Mouse (Mus musculus) hindlimb bud, embryonic 11.5 days (tissue): ENCODE results near the gene Timm8a1.
"Not testable (repeated sequence)": the region's sequence is repeated elsewhere in the genome, so short reads cannot be mapped to it uniquely, and the experiment has no call there.

Source experiments
- DNase-seq: peaks from one replicate; pipeline ENCODE4 v3.0.0-alpha.2; 2012; ENCODE audit warnings: low read depth, low spot score; ENCODE audit errors: extremely low spot score

Timm8a1 gene

DNA sequence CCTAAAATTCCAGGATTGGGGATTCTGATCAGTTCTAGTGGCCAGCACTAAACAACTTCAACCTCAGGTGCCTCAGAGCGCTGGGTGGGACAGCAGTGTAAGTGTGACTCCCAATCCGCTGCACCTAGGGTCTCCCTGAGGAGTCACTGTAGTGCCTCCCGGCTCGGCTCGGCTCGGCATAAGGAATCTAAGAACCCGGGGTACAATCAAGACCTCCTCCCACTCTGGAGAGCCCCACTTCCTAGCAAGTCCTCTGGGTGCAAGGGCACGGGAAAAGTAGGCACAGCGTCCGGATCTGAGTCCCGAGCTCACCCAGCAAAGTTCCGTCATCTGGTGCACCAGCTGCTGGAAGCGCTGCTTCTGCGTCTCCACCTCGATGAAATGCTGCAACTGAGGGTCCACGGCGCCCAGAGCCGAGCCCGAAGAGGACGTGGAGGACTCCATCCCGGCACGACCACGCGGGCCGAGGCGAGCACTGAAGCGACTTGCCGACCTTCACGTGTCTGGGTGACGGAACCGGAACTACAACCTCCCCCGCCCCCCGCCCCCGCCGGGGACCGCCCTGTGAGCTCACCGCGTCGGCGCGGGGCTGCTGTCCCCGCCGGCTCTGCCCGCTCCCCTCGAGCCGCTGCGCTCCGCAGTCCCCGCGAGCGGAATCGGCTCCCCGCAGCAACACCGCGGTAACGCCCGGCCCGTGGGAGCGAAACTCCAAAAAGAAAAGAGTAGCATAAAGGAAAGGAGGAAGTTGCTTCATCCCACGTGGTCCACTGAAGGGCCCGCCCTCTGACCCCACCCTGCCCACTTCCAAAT lies at the start of gene Timm8a1:
TSS of gene Timm8a1 (minus strand) at position 721 of the 810 bp plus-strand sequence.
- DNase-seq: no peak

DNA sequence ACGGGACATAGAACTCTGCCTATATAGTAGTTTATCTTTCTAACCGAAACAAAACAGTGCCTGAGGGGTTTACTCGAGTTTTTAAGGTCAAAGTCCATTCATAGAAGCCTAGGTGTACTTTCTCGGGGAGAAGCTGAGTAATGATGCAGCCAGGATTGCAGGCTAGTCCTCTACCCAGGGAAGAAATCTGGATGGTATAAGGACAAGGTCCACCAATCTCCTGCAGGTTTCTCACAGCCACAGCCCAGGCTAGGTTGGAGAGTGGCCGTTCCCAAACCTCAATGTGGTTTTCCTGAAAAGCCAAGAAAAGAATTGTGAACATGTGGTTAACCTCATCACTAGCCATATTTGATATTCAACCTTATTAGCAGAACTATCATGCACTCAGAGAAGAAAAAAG lies 48.2 kb upstream of the Timm8a1 start:
- DNase-seq: no peak

DNA sequence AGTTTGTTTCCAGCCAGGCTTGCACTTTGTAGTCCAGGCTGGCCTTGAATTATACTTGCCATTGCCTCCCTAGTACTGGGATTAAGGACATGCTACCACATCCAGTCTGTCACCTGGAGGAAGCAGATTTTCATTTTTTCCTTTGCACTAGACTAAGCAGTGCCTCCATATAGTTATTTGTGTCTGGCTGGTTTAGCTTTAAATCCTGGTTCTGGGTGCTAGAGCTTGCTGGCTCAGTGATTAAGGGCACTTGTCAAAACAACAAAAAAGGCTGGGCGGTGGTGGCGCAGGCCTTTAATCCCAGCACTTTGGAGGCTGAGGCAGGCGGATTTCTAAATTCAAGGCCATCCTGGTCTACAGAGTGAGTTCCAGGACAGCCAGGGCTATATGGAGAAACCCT lies 47.3 kb upstream of the Timm8a1 start:
- no peak for DNase-seq

DNA sequence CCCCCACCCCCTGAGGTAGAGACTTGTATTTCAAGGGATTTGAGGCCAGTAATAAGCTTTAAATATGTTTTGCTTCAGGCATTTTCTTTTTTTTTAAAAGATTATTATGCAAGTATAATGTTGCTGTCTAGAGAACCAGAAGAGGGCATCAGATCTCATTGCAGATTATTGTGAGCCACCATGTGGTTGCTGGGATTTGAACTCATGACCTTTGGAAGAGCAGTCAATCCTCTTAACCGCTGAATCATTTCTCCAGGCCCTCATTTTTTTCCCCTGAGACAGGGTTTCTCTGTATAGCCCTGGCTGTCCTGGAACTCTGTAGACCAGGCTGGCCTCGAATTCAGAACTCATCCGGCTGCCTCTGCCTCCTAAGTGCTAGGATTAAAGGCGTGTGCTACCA lies 46.6 kb upstream of the Timm8a1 start:
- DNase-seq: no peak

DNA sequence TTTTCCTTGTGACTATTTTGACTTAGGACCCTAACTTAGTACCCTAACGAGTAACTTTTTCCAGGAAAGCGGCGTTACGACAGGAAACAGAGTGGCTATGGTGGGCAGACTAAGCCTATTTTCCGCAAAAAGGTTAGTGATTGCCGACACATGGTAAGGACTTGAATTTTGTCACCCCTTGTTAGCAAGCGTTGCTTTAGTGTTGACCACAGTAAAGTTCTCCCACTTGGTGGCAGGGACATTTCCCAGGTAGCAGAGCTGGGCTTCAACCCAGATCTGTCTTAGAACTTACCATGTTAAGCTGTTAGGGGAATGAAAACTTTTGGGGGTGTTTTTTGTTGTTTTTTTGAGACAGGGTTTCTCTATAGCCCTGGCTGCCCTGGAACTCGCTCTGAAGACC lies 44.8 kb upstream of the Timm8a1 start:
- no peak for DNase-seq

DNA sequence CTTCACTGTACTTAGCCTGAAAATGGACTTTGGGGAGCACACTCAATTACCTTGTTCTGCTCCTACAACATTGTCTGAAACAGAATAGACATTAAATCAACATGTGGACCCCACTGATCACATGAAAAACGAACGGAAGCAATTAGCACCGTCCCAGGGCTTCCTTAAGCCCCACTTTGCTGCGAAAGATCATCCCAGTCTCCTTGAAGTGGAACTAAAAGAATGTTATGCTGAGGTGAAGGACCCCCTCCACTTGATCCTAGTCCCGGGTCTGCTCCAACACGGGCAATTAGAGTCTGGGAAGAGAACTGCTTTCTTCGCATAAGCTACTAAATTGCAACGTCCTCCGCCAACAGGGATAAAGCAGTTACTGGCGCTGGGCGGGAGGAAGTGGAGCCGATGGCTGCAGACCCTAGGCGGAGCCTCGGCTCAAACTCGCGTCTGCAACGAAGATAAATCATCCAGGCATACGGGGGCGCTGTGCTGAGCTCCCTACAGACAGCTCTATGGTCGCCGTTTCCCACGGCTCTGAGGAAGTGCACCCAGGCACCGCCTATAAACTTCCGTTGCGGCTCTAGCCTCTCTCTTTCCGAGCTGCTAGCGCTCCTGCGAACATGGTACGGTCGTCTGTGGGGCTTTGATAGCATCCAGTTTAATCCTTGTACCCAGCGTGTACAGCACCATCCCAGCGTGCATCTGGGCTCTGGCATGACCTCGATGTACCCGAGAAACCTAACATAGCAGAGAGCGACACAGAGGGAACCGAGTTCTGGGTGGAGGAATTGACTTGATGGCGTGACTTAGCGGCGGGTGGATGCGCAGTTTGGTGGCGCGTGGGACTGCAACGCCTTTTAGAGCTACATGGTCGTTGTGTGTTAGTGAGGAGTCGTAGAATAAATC lies 43.7 kb upstream of the Timm8a1 start, which contains the start of gene Rpl36a:
TSS of gene Rpl36a (plus strand) at position 552 of the 900 bp plus-strand sequence.
- DNase-seq: peak; percentile 72

DNA sequence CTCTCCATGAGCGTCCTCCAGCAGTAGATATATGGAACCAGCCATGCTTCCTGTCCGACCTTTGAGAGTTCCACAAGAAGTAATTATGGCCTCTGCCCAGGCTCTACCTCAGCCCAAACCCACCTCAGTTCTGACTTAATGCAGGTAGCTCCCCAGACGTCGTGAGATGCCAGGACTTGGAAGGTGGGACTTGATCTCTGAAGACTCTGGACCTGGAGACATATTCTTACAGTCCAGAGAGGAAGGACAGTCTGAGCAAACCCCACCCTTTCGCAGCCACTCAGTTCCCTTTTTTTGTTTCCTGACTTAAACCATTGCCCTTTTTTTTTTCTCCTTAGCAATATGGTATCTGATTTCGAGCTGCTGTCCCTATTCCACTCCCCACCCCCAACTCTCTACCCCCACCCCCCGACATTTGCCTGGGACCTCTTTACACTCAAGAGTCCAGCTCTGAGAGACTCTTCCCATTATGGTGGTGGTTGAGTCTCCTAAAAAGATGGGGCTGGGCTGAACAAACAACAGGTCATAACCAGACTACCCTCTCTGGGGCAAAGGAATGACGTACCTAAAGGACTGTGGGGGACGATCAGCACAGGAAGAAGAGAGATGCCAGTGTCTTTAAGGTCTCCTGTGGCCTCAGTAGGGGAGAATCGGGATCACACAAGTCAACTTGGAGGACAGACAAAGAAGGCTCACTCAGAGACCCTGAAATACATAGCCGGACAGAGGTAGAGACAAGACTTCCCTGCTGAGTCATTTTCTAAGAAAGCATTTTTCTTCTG lies 41.4 kb upstream of the Timm8a1 start, which contains the start of gene Btk:
TSS of gene Btk (minus strand) at position 683 of the 782 bp plus-strand sequence.
- DNase-seq: no peak

DNA sequence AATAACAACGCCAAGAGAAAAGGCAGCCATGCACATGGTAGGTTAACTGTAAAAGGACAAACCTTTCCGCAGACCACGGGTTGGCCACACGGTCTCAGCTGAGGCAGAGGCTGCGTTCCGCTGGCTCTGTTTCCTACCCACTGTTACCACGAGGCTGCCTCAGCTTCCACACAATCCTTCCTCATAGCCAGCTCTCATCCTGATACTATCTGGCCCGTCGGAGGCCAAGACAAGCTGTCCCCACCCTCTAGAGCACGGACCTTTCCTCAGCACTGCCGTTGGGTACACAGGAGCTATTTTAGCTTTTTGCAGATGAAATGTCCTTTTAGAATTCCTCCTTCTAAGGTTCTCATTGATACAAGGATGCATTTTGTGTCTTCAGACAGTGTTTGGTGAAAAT lies 40.6 kb upstream of the Timm8a1 start:
- no peak for DNase-seq

DNA sequence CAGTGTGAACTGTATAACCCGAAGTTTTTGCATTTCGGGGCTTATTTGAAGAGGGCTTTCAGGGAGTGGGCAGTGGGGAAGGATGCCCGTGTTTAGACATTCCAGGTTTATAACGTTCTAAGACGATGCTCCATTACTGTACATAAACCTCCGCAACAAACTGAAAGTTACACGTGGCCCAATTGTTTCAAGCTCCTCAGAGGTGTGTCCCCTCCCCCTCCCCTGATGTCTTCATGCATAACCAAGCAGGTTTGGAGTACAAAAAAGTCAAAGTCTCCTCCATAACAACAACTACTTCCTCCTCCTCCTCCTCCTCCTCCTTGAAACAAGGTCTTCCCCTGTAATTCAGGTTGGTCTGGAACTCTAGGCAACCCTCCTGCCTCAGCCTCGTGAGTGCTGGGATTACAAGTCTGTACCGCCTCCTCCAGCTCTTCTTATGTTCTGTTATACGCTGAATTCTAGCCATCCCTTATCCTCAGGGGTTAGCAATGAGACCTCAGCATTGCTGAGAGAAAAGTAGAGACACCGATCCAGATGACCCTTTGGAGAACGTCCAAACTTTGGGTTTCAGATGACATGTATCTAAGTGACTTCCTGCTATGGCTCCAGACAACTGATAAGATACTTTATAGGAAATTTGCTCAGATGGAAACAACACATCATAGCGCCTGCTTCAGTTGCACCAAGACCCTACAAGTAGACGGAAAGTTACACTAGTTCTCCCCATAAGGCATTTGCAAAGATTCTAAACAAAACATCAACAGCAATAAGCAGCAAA lies 39.1 kb upstream of the Timm8a1 start:
- DNase-seq: no peak

DNA sequence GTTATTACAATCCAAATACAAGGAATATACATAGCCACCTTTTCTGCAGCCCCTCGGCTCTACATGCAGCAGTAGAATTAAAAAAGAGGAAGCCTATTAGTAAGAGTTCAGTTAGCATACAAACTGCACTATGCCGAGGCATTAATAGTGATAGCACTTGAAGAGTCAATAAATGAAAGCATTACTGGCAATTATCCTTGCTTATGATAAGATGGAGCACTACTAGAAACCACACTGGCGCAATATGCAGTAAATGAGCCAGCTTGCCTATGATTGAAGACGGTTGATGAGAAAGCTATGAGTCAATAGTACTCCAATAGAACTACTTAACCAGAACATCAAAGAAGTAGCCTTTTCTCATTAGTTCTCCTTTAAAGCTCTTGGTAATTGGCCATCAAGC lies 36.2 kb upstream of the Timm8a1 start:
- no peak for DNase-seq

DNA sequence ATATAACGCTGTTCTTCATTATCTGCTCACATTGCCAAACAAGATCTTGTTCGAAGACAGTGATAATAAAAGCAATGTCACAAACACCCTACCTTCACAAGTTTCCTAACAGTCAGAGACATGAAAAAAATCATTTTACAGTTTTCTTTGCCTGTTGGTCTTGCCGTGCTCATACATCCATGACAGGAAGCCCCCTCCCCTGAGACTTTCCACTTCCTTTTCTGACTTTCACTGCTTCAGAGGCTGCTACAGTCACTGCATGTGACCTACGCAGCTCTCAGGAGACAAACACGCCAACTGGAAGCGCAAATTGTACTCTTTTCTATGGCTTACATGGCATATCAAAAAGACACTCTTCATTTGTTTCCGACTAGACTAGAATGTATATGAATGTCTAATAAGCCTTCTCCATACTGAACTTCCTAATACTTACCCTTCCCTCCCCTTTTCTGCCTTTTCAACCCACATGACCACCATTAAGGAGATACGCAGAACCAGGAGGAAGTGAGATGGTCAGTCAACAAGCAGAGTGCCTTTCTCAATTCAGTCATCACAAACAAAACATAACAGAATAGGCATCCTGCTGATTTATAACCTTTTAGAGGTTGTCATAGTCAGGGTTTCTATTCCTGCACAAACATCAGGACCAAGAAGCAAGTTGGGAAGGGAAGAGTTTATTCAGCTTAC lies 25.0 kb upstream of the Timm8a1 start:
- no peak for DNase-seq

DNA sequence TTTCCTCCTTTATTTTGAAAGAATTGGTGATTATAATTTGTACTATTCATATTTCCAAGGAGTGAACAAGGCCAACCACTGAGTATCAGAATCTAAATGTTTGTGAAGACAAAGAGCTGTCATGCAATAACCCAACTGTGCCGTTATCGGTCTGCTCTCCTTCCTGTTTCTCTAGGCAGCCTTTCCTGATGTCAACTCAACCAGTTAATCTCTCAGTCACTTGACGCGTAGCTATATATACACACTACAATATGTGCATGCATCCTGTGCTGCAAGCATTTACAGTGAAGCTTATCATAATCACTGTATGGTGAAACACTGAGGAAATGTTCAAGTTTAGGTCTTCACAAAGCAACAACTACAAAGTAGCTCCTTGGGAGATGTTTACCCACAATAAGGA lies 22.7 kb upstream of the Timm8a1 start:
- no peak for DNase-seq

DNA sequence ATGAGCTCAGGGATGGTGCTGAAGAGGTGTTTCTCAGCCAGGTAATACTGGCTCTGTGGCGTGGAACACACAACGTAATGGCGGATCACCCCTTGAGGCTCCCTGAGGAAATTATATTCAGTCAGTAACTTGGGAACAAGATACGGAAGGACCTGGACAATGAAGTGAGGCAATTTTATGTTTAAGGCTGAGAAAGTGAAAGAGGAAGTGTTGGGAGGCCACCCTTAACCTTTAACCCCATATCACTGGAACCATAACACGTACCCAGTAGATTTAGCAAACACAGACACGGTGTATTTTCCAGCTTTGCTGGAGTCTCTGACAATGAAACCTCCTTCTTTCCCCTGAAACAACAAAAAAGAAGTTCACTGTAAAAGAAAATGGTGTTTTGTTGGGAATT lies 12.8 kb upstream of the Timm8a1 start:
- DNase-seq: no peak

DNA sequence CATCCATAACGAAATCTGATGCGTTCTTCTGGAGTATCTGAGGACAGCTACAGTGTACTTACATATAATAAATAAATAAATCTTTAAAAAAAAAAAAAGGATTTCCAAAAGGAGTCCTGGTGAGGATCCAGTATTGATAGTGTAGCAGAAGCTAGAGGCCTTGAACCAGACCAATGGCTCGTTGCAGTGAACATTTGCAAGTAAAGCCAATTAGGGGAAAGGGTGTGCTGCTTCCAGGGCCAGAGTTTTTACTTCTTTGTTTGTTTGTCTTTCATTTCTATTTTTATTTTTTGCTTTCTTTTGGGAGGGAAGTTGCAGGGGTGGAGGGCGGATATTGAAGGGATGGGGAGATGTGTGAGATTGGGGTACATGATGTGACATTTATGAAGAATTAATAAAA lies 11.7 kb upstream of the Timm8a1 start:
- no peak for DNase-seq

DNA sequence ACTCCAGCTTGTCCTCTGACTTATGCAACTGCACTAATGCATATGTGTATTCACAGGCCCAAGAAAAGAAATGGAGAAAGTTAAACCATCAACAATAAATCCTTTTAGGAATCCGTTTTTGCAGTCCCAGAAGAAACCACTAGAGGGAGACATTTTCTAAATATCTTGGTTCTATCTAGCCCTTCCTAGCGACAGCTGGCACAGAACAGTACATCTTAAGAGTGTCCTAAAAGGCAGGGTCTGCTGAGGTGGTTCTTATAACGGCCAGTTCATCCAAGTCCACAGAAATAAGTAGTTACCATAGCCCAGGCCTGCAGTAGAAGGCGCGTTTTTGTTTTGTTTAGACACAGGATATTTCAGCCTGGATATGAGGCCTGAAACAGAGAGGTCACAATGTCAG lies 9.2 kb upstream of the Timm8a1 start:
- DNase-seq: peak; percentile 41

DNA sequence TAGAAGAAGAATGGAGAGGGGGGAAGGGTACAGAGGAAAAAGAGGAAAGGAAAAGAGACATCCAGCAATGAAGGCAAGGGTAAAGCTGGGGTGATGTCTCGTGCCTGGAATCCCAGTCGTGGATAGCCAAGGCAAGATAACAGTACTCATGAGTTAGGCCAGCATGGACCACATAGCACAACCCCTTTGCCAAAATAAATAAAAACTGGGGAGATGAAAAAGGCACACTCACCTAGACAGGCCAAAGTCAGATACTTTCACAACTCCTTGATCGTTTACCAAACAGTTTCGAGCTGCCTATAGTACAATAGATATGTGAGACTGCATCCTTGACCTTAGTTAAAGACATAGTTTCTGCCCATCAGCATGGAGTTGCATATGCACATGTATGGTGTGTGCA lies 5.7 kb upstream of the Timm8a1 start:
- no peak for DNase-seq

DNA sequence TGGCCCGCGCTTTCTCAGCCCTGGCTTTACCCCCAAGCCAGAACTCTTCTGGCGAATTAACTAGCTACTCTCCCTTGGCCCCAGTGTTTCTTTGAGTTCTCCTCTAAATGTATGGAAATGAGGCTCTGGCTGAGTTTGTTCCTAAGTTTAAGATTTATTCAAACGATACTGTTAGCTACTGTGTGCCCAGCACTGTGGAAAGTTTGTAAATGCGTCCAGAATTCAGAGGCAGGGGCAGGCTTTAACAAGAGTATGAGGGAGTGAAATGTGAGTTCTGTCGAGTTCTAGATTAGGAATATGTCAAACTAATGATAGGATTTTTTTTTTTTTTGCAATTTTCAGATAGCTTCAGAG lies 267 bp upstream of the Timm8a1 start:
- no peak for DNase-seq

DNA sequence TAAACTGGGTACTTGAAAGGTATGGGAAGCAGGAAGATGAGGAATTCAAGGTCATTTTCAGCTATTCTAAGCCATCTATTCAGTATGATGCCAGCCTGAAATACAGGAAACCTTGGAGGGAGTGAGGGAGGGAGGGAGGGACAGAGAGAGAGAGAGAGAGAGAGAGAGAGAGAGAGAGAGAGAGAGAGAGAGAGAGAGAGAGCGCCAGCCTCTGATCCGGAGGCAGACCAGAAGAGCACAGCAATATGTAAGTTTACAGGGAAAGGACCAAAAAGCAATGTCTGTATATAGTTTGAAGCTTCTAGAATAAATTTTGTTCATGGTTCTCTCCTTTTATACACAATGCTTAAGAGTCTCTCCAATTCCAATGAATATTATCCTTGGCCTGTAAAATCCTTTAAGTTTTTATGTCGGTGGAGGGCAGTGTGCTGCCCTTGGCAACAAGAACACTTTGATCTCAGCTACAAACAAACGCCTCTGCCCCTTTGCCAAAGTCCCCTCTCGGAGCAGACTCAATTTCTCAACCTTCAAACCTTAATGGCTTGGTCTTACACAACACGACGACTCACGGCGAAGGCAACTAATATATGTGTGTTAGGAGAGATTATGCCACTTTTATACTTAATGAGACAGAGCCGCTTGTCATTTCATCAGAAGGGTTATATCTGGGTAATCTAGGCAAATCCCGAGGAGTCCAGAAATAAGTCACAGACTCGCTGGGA lies 1.1 kb downstream of the Timm8a1 start:
- no peak for DNase-seq

DNA sequence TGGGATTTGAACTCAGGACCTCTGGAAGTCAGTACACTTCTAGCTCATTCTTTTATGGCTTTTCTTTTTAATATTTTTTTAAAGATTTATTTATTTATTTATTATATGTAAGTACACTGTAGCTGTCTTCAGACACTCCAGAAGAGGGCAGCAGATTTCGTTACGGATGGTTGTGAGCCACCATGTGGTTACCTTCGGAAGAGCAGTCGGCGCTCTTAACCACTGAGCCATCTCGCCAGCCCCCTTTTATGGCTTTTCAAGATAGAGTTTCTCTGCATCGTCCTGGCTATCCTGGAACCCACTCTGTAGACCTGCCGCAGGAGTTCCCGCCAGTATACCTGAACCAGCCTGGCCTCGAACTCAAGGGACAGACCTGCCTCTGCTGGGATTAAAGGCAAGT lies 1.9 kb downstream of the Timm8a1 start:
- not testable (repeated sequence) for DNase-seq
